Mouse (Mus musculus) adrenal gland, adult (tissue): Measurements from ENCODE around the gene Tnip3.

Experiments used
- DNase-seq, 2 experiments: peaks; one replicate each; pipeline ENCODE4 v3.0.0; 2022 to 2023; ENCODE audit warnings: low spot score in 1 of 2; ENCODE audit not compliant: inconsistent age in 2 of 2

The Tnip3 gene

DNA sequence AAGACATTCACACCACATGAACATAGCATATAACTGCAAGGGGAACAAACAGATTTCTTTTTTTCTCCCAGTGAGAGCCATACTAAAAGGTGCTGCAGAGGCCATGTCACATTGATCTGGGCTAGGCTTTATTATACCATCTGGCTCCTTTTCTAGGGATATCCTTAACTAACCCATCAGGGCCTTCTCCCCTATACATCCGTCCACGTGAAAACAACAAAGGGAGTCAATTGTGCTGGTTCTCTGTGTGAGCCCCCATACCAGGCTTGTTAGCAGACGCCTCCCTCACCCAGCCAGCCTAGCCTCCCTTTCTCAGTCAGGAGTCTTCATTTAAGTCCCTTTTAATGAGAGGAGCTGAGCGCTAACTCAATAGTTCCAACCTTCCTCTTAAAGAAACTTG is 119.0 kb downstream of the Tnip3 start:
- no peak for DNase-seq

DNA sequence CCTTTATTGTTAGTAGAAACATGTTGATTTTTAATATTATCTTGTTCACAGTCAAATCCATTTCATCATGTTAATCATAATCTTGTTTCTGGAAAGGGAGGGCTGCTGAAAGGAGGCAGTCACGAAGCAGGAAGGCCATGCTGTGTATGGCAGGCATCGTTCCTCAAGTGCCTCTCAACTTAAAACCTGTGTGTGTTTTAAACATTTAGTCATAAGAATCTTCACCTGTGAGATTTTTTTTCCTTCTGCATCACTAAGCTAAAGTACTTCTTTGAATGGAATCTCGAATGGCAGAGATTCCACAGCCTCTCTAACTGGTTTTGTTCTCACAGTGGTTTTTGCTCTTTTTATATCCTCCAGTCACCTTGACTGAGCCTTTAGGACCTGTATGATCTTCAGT is 121.3 kb downstream of the Tnip3 start:
- no peak for DNase-seq

DNA sequence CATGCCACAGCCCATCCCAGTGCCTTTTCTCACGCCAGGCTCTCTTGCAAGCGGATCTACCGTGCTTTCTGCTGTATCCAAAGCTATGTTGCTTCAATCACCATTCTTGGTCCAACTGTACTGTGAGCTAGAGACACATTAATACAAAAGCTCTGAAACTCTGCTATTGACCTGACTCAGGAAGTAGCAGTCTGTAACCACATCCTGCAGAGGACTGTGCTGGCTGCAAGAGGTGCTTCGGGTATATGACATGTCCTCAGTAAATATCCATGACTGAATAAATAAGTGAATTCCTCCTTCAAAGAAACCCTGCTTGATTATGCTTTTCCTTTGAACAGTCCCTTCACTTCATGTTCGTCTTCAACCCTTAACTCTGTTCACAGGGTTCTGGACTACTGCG is 122.6 kb downstream of the Tnip3 start:
- DNase-seq = no peak

DNA sequence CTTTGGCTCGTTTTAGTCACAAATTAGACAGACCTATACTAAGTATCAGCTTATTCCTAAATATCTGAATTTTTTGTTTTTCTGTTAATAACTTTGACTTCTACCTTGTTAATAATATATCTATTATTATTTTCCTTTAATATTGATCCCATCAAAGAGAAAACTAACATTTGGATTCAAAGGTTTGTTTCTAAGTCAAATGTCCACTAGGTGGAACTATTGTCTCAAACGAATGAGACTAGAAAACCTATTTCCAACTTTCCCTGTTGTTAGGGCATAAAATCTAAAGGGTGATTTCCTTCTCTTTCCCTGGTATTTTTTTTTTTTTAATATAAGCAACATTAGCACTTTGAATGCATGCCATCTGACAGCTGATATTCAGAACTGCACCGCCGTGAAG is 126.3 kb downstream of the Tnip3 start:
- no peak for DNase-seq

DNA sequence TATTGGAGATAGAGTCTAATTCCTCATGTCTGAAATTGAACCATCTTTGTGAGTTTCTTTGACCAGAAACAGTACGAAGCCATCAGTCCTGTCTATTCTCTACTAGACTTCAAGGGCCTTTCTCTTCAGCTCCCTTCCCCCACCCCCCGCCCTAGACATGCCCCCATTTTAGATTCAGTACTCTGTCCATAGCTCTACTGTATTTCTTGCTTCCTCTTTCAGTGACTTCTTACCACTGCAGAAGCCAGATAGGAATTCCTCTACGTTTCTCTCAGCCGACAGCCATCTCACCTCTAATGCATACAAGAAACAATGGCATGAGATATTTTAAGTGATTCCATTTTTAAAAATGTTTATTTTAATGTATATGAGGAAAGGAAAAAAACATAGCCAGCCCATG is 136.2 kb downstream of the Tnip3 start:
- DNase-seq = no peak

DNA sequence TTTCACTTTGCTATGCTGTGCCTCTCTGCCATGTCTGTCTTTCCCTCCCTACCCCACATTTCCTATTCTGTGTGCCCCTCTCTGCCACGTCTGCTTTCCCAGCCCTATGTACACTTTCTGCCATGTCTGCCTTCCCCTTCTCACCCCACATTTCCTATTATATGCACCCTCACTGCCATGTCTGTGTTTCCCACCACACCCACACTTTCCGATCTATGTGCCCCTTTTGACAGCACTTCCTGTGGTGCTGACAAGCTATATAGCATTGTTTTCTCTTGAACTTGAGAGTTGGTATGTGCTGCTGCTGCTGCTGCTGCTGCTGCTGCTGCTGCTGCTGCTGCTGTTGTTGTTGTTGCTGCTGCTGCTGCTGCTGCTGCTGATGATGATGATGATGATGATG is 136.9 kb downstream of the Tnip3 start:
- no peak for DNase-seq

DNA sequence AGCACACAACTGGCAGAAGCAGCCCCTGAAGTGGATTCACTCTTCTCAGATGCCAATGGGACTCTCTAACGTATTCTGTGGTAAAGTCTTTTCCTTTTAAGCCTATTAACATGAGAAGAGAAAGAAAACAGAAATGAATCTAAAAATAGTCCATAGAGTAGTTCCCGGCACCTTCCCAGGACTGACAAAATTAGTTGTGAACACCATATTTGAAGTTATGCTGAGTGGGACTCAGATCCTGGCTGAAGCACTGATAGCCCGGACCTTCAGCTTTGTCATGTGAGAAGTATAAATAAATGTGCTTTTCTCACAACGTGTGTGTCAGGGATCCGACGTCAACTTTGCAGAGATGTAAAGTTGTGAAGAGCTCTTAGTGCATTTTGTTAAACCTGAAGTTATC is 138.9 kb downstream of the Tnip3 start:
- no peak for DNase-seq

DNA sequence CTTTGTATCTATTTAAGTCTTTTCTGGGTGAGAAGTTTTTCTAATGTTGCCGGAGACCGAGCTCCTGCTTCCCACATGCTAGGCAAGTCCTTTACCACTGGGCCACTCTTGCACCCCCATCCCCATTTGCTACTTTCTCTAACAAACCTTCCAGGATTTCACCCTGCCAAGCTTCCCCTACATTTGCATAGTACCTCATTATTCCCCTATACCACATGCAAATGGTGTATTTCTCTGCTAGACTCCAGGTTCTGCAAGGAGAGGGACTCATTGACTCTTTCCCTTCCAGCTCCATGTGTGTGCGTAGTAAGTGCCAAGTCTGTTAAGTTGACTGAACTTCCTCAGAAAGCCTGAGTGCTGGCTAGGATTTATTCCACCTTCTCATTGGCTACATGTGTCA is 141.2 kb downstream of the Tnip3 start:
- DNase-seq = no peak

DNA sequence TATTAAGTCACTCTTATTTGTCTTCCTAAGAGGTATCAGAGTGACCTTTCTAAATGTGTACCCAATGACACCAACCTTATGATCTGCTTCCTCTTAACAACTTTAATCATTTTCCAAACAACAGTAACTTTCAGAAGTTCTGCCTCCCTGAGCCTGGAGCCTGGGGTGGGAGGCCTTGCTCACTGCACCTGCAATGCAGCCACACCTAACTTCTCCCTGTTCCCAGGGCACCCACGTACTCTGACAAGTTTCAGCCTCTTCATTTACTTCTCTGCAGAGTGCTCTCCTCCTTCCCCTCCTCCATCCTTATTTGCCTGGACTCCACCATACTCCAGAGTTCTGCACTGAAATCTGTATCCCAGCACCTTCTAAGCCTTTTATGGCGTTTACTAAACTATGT is 144.9 kb downstream of the Tnip3 start:
- DNase-seq = no peak

DNA sequence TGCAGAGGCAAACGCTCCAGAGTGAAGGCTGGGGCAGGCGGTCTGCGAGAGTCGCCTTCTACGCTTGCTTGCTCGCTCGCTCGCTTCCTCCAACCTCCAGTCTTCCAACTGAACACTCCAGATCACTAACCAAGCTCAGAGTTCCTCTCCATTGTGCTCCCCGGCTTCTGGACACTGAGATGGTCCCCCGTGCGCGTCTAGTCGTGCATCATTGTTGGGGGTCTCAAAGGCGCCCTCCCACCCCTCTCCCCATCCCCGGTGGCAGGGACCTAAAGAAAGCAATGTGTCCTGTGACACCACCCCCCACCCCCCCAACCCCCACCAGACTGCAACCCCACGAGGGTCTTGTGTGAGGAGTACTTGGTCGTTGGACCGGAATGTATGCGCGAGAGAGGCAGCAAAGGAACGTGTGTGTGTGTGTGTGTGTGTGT is 145.9 kb downstream of the Tnip3 start:
- peak; percentile 9 to 43 for DNase-seq

DNA sequence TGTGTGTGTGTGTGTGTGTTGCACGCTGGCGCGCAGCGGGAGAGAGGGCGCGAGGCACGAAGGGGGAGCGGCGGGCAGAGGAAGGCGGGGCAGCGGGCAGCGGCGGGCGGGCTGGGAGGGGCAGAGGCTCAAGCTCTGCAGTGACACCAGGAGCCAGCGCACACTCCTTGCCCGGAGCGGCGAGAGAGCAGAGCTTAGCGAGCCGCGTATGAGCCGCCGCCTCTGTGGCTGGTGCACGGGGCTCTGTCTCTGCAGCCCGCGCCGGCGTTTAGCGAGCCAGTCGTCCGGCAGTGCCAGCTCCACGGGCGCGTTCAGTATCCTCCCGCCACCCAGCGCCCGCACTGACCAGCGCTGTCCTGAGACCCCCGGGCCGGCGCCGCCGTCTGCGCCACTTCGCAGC is 146.3 kb downstream of the Tnip3 start, which contains the start of gene Ndnf:
TSS of gene Ndnf (plus strand) at position 140 of the 400 bp plus-strand sequence.
- DNase-seq = peak; percentile 79 to 92

DNA sequence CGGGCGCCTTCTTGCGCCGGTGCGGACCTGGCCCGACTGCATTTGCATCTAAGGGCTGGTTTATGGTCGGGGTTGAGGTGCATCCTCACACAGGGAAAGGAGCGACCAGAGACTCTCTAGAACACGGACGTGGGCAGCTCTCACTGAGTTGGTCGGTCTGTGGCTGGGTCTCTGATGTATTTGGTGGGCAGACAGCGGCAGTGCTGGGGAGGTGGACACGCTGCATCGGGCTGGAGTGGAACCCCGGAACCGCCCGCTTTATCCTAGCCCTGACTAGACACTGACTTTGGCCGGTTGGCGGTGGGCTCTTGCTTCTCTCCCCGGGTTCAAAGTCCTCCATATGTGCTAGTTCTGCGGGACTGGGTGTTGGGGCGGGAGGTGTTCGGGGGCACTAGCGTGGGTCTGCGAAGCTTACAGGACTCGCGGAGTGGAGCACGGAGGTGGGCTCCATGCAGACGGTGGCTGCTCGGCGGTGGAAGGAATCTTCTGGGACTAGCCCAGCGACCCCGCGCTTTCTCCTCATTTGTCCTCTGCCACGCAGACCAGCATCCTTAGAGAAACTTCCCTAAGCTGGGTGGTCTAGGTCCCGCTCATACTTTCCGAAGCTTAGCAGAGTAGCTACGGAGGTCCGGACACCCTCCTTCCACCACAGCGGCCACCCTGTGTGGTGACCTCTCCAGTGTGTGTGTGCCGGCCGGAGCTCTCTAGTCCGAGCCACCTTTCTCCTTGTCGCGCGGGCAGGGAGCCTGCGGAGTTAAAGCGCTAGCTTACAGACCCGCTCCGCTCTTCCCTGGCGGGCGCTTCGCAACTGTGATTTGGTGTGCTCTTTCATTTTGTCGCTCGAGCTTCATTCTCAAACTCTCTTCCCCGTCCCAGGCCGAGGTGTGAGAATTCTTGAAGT is 147.3 kb downstream of the Tnip3 start:
- DNase-seq = peak; percentile 27 to 81
